Mouse (Mus musculus) ZHBTc4 (cell line): ENCODE measurements at regions not wholly inside any gene's neighbourhood (a gene's known extent, or its start where the extent isn't known, plus 50 kb on each side); places are given as distances from the start of the nearest gene placed in this dataset.
"Not testable (repeated sequence)": the region's sequence is repeated elsewhere in the genome, so short reads cannot be mapped to it uniquely, and the experiment has no call there.

ENCODE experiments used
- DNase-seq: peaks from one replicate; pipeline ENCODE4 v3.0.0-alpha.2; 2011; ENCODE audit warnings: low read depth, low spot score

- peak; percentile 73 for DNase-seq
Observed at GRCm38 (mm10) chr5:104576991-104577390, 68.8 kb downstream of the BC005561 start.

GRCm38 (mm10) chr5:104582368-104582767, 74.2 kb downstream of the BC005561 start:
- not testable (repeated sequence) for DNase-seq

- peak; percentile 87 for DNase-seq
Observed at GRCm38 (mm10) chr5:104609177-104609576, 101.0 kb downstream of the BC005561 start.
